Mouse (Mus musculus) forebrain, postnatal 0 days (tissue): ENCODE measurements at regions not wholly inside any gene's neighbourhood (a gene's known extent, or its start where the extent isn't known, plus 50 kb on each side); places are given as distances from the start of the nearest gene placed in this dataset.

Experiments
- ATAC-seq: fragments of 200-750 bp; cut with Nextera tagmentation; 2 replicates; pipeline ENCODE4 v1.8.0; 2017; ENCODE audit warnings: mild to moderate bottlenecking, moderate library complexity
- DNase-seq: peaks from one replicate; pipeline ENCODE4 v3.0.0-alpha.2; 2015
- H3K27ac ChIP-seq: fragments of 300-500 bp; sonication (generic); 2 replicates; pipeline ENCODE4 v1.5.1; 2014; ENCODE audit warnings: low read depth, mild to moderate bottlenecking, antibody characterized with exemption, low read length, moderate library complexity, mixed read lengths
- H3K27me3 ChIP-seq: fragments of 300-500 bp; sonication (generic); 2 replicates; pipeline ENCODE4 v1.6.1; 2014; ENCODE audit warnings: mild to moderate bottlenecking, low read length, mixed read lengths; ENCODE audit not compliant: insufficient read depth
- H3K36me3 ChIP-seq: fragments of 300-500 bp; sonication (generic); 2 replicates; pipeline ENCODE4 v1.6.1; 2014; ENCODE audit warnings: mild to moderate bottlenecking, moderate library complexity; ENCODE audit not compliant: insufficient read depth
- H3K4me1 ChIP-seq: fragments of 300-500 bp; sonication (generic); 2 replicates; pipeline ENCODE4 v1.6.1; 2014; ENCODE audit warnings: antibody characterized with exemption; ENCODE audit not compliant: insufficient read depth
- H3K4me2 ChIP-seq: fragments of 300-500 bp; sonication (generic); 2 replicates; pipeline ENCODE4 v1.6.1; 2014; ENCODE audit warnings: low read depth, mild to moderate bottlenecking, moderate library complexity
- H3K4me3 ChIP-seq: fragments of 300-500 bp; sonication (generic); 2 replicates; pipeline ENCODE4 v1.5.1; 2014; ENCODE audit warnings: low read depth, low read length, mixed read lengths
- H3K9ac ChIP-seq: fragments of 300-500 bp; sonication (generic); 2 replicates; pipeline ENCODE4 v1.6.1; 2014; ENCODE audit warnings: mild to moderate bottlenecking
- H3K9me3 ChIP-seq: fragments of 300-500 bp; sonication (generic); 2 replicates; pipeline ENCODE4 v1.6.1; 2016; ENCODE audit warnings: low read length
- CTCF ChIP-seq: sonication (generic); IDR thresholded peaks from 2 replicates; pipeline ENCODE4 v1.5.1; 2016; ENCODE audit warnings: antibody characterized with exemption, control low read depth, low read depth
- WGBS: fragments of 180-500 bp; shearing (Covaris S2); extraction: QIAGEN DNeasy Blood & Tissue Kit; methylation state at CpG from one replicate; pipeline ENCODE4 v1.1.7; 2014; 5-methylcytosine and 5-hydroxymethylcytosine counted together

DNA sequence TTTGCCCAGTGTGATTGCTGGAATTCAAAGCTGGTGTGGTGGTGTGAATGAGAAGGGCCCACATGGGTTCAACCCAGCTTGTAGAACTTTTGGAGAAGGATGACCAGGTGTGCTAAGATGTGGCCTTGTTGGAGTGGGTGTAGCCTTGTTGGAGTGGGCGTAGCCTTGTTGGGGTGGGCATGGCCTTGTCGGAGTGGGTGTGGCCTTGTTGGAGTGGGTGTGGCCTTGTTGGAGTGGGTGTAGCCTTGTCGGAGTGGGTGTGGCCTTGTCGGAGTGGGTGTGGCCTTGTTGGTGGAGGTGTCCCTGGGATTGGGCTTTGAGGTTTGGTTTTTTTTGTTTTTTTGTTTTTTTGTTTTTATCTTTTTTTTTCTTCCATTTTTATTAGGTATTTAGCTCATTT lies 55.6 kb upstream of the Fam13c start:
- ATAC-seq: no peak
- no peak for DNase-seq
- no peak for TF ChIP-seq CTCF
- Histone ChIP-seq H3K4me3 (no peak overlapping the region), H3K9me3 (no peaks in the 10 kb centered on the region), H3K36me3 (no peaks in the 10 kb centered on the region), H3K9ac (no peak overlapping the region), H3K27ac (no peak overlapping the region), H3K27me3 (no peaks in the 10 kb centered on the region), H3K4me2 (no peak overlapping the region), H3K4me1 (no peaks in the 10 kb centered on the region)
- WGBS: 84% methylated on average over 4 of the region's 4 CpGs

DNA sequence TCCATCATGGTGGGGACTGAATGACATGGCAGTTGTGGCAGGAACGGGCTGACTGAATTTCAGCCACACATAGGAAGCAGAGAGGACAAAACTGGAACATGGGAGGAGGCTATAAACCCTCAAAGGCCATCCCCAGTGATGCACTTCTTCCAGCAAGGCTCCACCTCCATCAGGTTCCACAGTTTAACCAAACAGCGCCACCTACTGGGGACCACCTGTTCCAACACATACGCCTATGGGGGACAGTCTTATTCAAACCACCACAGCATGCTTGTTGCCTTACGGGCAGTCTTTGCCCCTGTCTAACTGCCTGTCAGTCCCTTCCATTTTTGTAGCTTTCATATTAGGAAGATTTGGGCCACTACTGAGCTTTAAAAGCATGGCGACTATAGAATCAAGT lies 52.6 kb upstream of the Fam13c start:
- H3K27ac ChIP-seq: no peak overlapping the region

More for the DNA sequence above, 52.6 kb upstream of the Fam13c start:
- DNase-seq (no peak), ATAC-seq (no peak)
- Histone ChIP-seq H3K27me3 (no peaks in the 10 kb centered on the region), H3K36me3 (no peaks in the 10 kb centered on the region), H3K4me3 (no peak overlapping the region), H3K4me2 (no peak overlapping the region), H3K9ac (no peak overlapping the region), H3K9me3 (no peaks in the 10 kb centered on the region), H3K4me1 (no peaks in the 10 kb centered on the region)
- no peak for TF ChIP-seq CTCF
- 90% methylated on average over 5 of the region's 5 CpGs for WGBS
